Comparison of ENCODE assay signal across 23 mouse cellular contexts in genomic region chr2:129734031-129734430, GRCm38 (mm10). TPM values are rescaled to one million over a fixed set of nuclear protein-coding genes. Genes with fewer than 3 reads are reported as not detected.
DNase-seq lines count a peak whose midpoint lies in the region; ATAC-seq and TF ChIP-seq lines count a peak whose summit lies in the region.
"Had no signal": no experiment of that assay in that cellular context is flagged by ENCODE, and none has a peak within 500 bp of the region (broad histone marks: within the 10 kb centered on the region; RNA-seq: fewer than 3 reads in every experiment).

No protein-coding gene starts in this region.

- no peak overlapping the region for H3K4me2 ChIP-seq in midbrain, embryonic 14.5 days (ENCODE audit: low read length)
- H3K4me2 ChIP-seq: heart, embryonic 13.5 days; hindbrain, embryonic 12.5 days had no signal

- DNase-seq in frontal cortex, postnatal 10 days (ENCODE audit: low spot score in 2 of 2): no peak
- peak; percentile 21 to 37 for DNase-seq in left cerebral cortex, adult 2 months (ENCODE audit: extremely low spot score in 1 of 2, low spot score in 2 of 2)
- no peak for DNase-seq in left cerebral cortex, adult 11 months (ENCODE audit: low spot score)
- DNase-seq in brain, adult 2 months (ENCODE audit: low read depth, low spot score): peak; percentile 76
- DNase-seq in left cerebral cortex, postnatal 36 days (ENCODE audit: low spot score in 2 of 2): peak; percentile 17 to 31
- no peak for DNase-seq in adrenal gland, postnatal 10 days
- DNase-seq in midbrain, embryonic 14.5 days: no peak
- DNase-seq: adrenal gland, postnatal 25 days; cerebellum, adult 2 months; cerebellum, postnatal 10 days; gastrocnemius, postnatal 10 days; heart, postnatal 4 days had no signal

- H3K4me1 ChIP-seq in midbrain, embryonic 14.5 days (ENCODE audit: control insufficient read depth, insufficient read depth, low read length): no peaks in the 10 kb centered on the region
- H3K4me1 ChIP-seq: embryonic facial prominence, embryonic 10.5 days; heart, embryonic 13.5 days; hindbrain, embryonic 12.5 days had no signal

- no peak overlapping the region for H3K9ac ChIP-seq in midbrain, embryonic 14.5 days (replicated peaks; ENCODE audit: low read length)
- H3K9ac ChIP-seq: heart, embryonic 13.5 days; hindbrain, embryonic 12.5 days had no signal

- peak; percentile 64; the same call in 1 of the 2 replicates for ATAC-seq in frontal cortex, adult (ENCODE audit: low TSS enrichment)
- no peak for ATAC-seq in midbrain, embryonic 14.5 days (ENCODE audit: low FRiP score, low TSS enrichment)
- ATAC-seq: forebrain, embryonic 14.5 days; hindbrain, embryonic 16.5 days; inflammation-experienced regulatory T-cells, adult 6 months had no signal

- H3K4me3 ChIP-seq in left cerebral cortex, adult 2 months: no peak overlapping the region
- H3K4me3 ChIP-seq in midbrain, embryonic 14.5 days (replicated peaks; ENCODE audit: low read depth, low read length): no peak overlapping the region
- H3K4me3 ChIP-seq: embryonic facial prominence, embryonic 10.5 days; heart, embryonic 13.5 days; hindbrain, embryonic 12.5 days had no signal

- intact Hi-C loops in left cerebral cortex, adult 2 months (cut with DNase I): no loop called here
- intact Hi-C loops in left cerebral cortex, postnatal 36 days (cut with DNase I): no loop called here

- H3K36me3 ChIP-seq in midbrain, embryonic 14.5 days (ENCODE audit: control insufficient read depth, insufficient read depth, low read length): no peaks in the 10 kb centered on the region
- H3K36me3 ChIP-seq: embryonic facial prominence, embryonic 10.5 days; heart, embryonic 13.5 days; hindbrain, embryonic 12.5 days had no signal

- no peaks in the 10 kb centered on the region for H3K27me3 ChIP-seq in midbrain, embryonic 14.5 days (ENCODE audit: control insufficient read depth, insufficient read depth, low read length)
- H3K27me3 ChIP-seq: heart, embryonic 13.5 days; hindbrain, embryonic 12.5 days had no signal

- TF ChIP-seq CTCF in left cerebral cortex, adult 2 months (IDR thresholded peaks at IDR 0.05): no peak

- WGBS in midbrain, embryonic 14.5 days: 89% methylated on average over 8 of the region's 8 CpGs

- H3K27ac ChIP-seq in left cerebral cortex, adult 2 months: no peak overlapping the region
- no peak overlapping the region for H3K27ac ChIP-seq in midbrain, embryonic 14.5 days (replicated peaks; ENCODE audit: low read depth, low read length)
- H3K27ac ChIP-seq: embryonic facial prominence, embryonic 10.5 days; heart, embryonic 13.5 days; hindbrain, embryonic 12.5 days had no signal

- no peaks in the 10 kb centered on the region for H3K9me3 ChIP-seq in midbrain, embryonic 14.5 days (ENCODE audit: control insufficient read depth, low read length)
- H3K9me3 ChIP-seq: embryonic facial prominence, embryonic 10.5 days; heart, embryonic 13.5 days; hindbrain, embryonic 12.5 days had no signal

RNA-seq across cellular contexts. Expression of gene Pdyn, which starts 34.4 kb away (rescaled TPM):
- 10 to 100 TPM; 29.6 to 33.9 TPM for total RNA-seq in left cerebral cortex, adult 2 months (2021)
- total RNA-seq in left cerebral cortex, postnatal 36 days (2021): 10 to 100 TPM; 29.2 to 33.9 TPM
- under 1 TPM in 1 of 2 experiments, not detected in 1; 0.33 TPM for total RNA-seq in adrenal gland, postnatal 10 days (2021)
- 7.3 and 8.8 TPM in 2 replicates for polyA plus RNA-seq in midbrain, embryonic 14.5 days (2014; fragmentation: Nextera tagmentation; extraction: Ambion mirVana)
- total RNA-seq: gastrocnemius, postnatal 10 days; heart, adult 8-10 months; heart, postnatal 4 days; MEL had no signal
- polyA plus RNA-seq: C2C12; gonadal fat pad, adult 2 months; heart, embryonic 13.5 days; inflammation-experienced regulatory T-cells, adult 6 months had no signal

Comparison
In these comparisons a context has a peak if more than half of its experiments do, and no peak if none do; other contexts are left out.
1. DNase-seq: peak in left cerebral cortex, adult 2 months (2 of 2), brain, adult 2 months (single experiment) and left cerebral cortex, postnatal 36 days (2 of 2); none in frontal cortex, postnatal 10 days (0 of 2), left cerebral cortex, adult 11 months (single experiment), adrenal gland, postnatal 10 days (single experiment) and midbrain, embryonic 14.5 days (single experiment).
2. RNA of gene Pdyn, which starts 34.4 kb away (total RNA-seq): 29.6 to 33.9 TPM in left cerebral cortex, adult 2 months and 29.2 to 33.9 TPM in left cerebral cortex, postnatal 36 days; 0.33 TPM in adrenal gland, postnatal 10 days; every median in the first group is over 10 times any median in the second.